Mouse (Mus musculus) megakaryocyte, embryonic 14.5 days (primary cell): ENCODE results near the gene Tmem189. TPM values are rescaled to one million over a fixed set of nuclear protein-coding genes. Genes with fewer than 3 reads are reported as not detected.
A peak's percentile ranks its signal among the peaks of the same experiment; 100 is the strongest.

ENCODE experiments used
- H3K27me3 ChIP-seq: replicated peaks from 2 replicates; pipeline ENCODE3; 2012; ENCODE audit warnings: inconsistent platforms
- H3K36me3 ChIP-seq: replicated peaks from 2 replicates; pipeline ENCODE3; 2012; ENCODE audit warnings: low read length, inconsistent platforms, mixed read lengths
- H3K4me1 ChIP-seq: 2 replicates; pipeline ENCODE4 v1.6.1; 2012; ENCODE audit warnings: inconsistent platforms
- H3K4me3 ChIP-seq: replicated peaks from 2 replicates; pipeline ENCODE3; 2012; ENCODE audit warnings: moderate library complexity, mild to moderate bottlenecking, inconsistent platforms
- H3K9me3 ChIP-seq: 2 replicates; pipeline ENCODE4 v1.6.1; 2012; ENCODE audit warnings: inconsistent platforms
- FLI1 ChIP-seq: IDR thresholded peaks from 2 replicates; pipeline ENCODE4 v1.6.1; 2012; ENCODE audit warnings: low read length, inconsistent platforms, mixed read lengths
- GATA1 ChIP-seq: IDR thresholded peaks from 3 replicates; pipeline ENCODE4 v1.6.1; 2012; ENCODE audit warnings: mixed read lengths, low read length, inconsistent platforms, borderline replicate concordance
- polyA plus RNA-seq: library from polyadenylated mRNA; stranded (reverse); fragments of >175 nt; gene quantifications from 2 replicates; pipeline ENCODE4 v1.2.3, GENCODE M21; 2012; ENCODE audit warnings: low replicate concordance; ENCODE audit not compliant: insufficient read depth

Gene Tmem189
- polyA plus RNA-seq, 1 experiment: 173 TPM

GRCm38 (mm10) chr2:167672212-167672685 is 17.4 kb downstream of the Tmem189 start:
- peak overlapping the region; percentile 64 for H3K4me3 ChIP-seq
- H3K27me3 ChIP-seq: peaks cover 16% of the 10 kb centered on the region
- peaks cover 59% of the 10 kb centered on the region for H3K4me1 ChIP-seq
- H3K36me3 ChIP-seq: peaks cover 3% of the 10 kb centered on the region
- TF ChIP-seq FLI1 (no peak), GATA1 (no peak)
- H3K9me3 ChIP-seq: peaks cover 5% of the 10 kb centered on the region

GRCm38 (mm10) chr2:167671101-167671633 is 18.5 kb downstream of the Tmem189 start:
- peak overlapping the region; percentile 9 for H3K4me3 ChIP-seq
- H3K4me1 ChIP-seq: peaks cover 50% of the 10 kb centered on the region
- H3K9me3 ChIP-seq: peaks cover 5% of the 10 kb centered on the region
- H3K27me3 ChIP-seq: peaks cover 18% of the 10 kb centered on the region
- H3K36me3 ChIP-seq: peaks cover 3% of the 10 kb centered on the region
- no peak for TF ChIP-seq FLI1
- no peak for TF ChIP-seq GATA1

GRCm38 (mm10) chr2:167669398-167669797 is 20.2 kb downstream of the Tmem189 start:
- Histone ChIP-seq H3K4me1 (peaks cover 36% of the 10 kb centered on the region), H3K9me3 (peaks cover 5% of the 10 kb centered on the region), H3K4me3 (no peak overlapping the region), H3K27me3 (peaks cover 20% of the 10 kb centered on the region), H3K36me3 (peaks cover 3% of the 10 kb centered on the region)
- TF ChIP-seq FLI1: no peak

GRCm38 (mm10) chr2:167668426-167668825 is 21.2 kb downstream of the Tmem189 start:
- no peak overlapping the region for H3K4me3 ChIP-seq
- peaks cover 30% of the 10 kb centered on the region for H3K4me1 ChIP-seq
- no peaks in the 10 kb centered on the region; the same call in 1 of the 2 replicates for H3K9me3 ChIP-seq
- TF ChIP-seq GATA1 (no peak), FLI1 (no peak)
- no peaks in the 10 kb centered on the region for H3K36me3 ChIP-seq
- H3K27me3 ChIP-seq: peaks cover 20% of the 10 kb centered on the region

- no peaks in the 10 kb centered on the region for H3K36me3 ChIP-seq
- peaks cover 20% of the 10 kb centered on the region for H3K27me3 ChIP-seq
- no peak for TF ChIP-seq FLI1
- no peak for TF ChIP-seq GATA1
- no peak overlapping the region for H3K4me3 ChIP-seq
- peaks cover 28% of the 10 kb centered on the region for H3K4me1 ChIP-seq
- no peaks in the 10 kb centered on the region; the same call in 1 of the 2 replicates for H3K9me3 ChIP-seq
These were observed 23.5 kb downstream of the Tmem189 start for GRCm38 (mm10) chr2:167665972-167666713.

- Histone ChIP-seq H3K4me1 (peaks cover 49% of the 10 kb centered on the region), H3K36me3 (peaks cover 23% of the 10 kb centered on the region), H3K27me3 (peaks cover 9% of the 10 kb centered on the region), H3K9me3 (no peaks in the 10 kb centered on the region; the same call in 1 of the 2 replicates), H3K4me3 (peak overlapping the region; percentile 99)
- TF ChIP-seq GATA1 (no peak), FLI1 (no peak)
These were observed 26.9 kb downstream of the Tmem189 start for GRCm38 (mm10) chr2:167662713-167663112.

- no peaks in the 10 kb centered on the region; the same call in 1 of the 2 replicates for H3K9me3 ChIP-seq
- peaks cover 58% of the 10 kb centered on the region for H3K4me1 ChIP-seq
- TF ChIP-seq FLI1 (no peak), GATA1 (no peak)
- H3K4me3 ChIP-seq: peak within 1 kb of the TSS; percentile 99
- H3K36me3 ChIP-seq: peaks cover 26% of the 10 kb centered on the region
- H3K27me3 ChIP-seq: peaks cover 5% of the 10 kb centered on the region
These were observed 28.1 kb downstream of the Tmem189 start, which contains the start of gene Gm20431 for GRCm38 (mm10) chr2:167661270-167662203. Gene Gm20431, minus strand, starts transcription at chr2:167661496.

GRCm38 (mm10) chr2:167660611-167660971 is 29.0 kb downstream of the Tmem189 start:
- Histone ChIP-seq H3K4me3 (peak overlapping the region; percentile 96), H3K36me3 (peaks cover 28% of the 10 kb centered on the region), H3K27me3 (peaks cover 2% of the 10 kb centered on the region), H3K4me1 (peaks cover 67% of the 10 kb centered on the region), H3K9me3 (no peaks in the 10 kb centered on the region; the same call in 1 of the 2 replicates)
- no peak for TF ChIP-seq FLI1
- TF ChIP-seq GATA1: no peak

- TF ChIP-seq FLI1: no peak
- TF ChIP-seq GATA1: no peak
- Histone ChIP-seq H3K36me3 (peaks cover 32% of the 10 kb centered on the region), H3K4me3 (peak overlapping the region; percentile 96), H3K9me3 (no peaks in the 10 kb centered on the region; the same call in 1 of the 2 replicates), H3K4me1 (peaks cover 73% of the 10 kb centered on the region), H3K27me3 (peaks cover 2% of the 10 kb centered on the region)
These were observed 29.6 kb downstream of the Tmem189 start for GRCm38 (mm10) chr2:167659847-167660610.
